Mouse (Mus musculus): ENCODE results near the gene Tent2.
"Not testable (repeated sequence)": the region's sequence is repeated elsewhere in the genome, so short reads cannot be mapped to it uniquely, and the experiment has no call there.

Tent2 gene

DNA sequence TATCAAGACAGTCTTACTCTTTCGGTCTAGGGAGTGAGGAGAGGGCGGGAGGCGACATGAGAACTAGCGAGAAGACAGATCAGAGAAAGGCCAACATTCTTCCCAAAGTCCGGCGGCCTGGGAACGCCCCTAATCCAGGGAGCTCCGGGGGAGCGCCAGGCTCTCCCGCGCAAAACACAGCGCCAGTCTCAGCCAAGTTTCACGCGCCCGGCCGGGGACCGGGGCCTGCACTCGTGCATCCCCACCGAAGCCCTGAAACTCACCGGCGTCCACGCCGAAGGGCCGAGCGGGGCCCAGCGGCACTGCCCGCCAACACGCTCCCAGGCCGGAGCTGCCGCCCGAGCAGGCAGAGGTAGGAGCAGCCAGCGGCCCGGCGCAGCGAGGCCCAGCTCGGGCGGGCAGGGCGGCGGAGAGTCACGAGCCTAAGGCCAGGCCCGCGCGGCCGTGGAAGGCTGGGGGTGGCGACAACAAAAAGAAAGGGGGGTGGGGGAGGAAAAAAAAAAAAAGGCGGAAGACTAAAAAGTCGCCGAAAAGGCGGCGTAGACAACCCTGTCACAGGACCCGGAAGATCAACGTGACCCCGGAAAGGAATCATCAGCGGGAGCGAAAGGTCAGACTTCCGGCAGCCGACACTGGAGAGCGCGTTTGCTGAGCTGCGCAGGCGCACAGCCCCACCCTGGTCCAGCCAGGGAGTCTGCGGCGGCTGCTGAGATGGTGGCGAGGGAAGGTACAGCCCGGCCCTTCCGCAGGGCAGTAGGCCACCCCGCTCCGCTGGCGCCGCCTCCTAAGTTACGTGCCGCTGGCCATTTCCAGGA, at the start of gene Tent2:
TSS of gene Tent2 (minus strand) at position 555 of the 815 bp plus-strand sequence.
- DNase-seq (ENCODE audit: low spot score in 2 of 2), result peak; percentile 81 to 95

DNA sequence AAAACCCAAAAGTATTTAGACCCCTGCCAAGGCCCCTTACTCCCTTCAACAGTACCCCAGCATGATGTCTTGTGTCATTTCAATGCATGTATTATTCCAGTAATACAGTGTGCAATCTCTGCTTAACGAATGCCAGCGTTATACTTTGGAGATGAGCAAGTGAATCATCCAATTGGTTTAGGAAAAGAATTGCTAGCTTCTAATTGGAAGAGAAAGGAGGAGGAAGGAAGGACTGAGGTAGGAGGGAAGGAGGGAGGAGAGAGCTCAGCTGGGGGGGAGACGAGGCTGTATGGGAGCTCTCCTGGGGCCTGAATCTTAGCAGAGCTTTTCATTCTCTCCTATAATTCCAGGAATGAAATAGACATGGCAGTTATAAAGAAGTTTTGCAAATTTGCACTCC, 49.0 kb upstream of the Tent2 start:
- no peak for DNase-seq (ENCODE audit: low spot score in 2 of 2)

DNA sequence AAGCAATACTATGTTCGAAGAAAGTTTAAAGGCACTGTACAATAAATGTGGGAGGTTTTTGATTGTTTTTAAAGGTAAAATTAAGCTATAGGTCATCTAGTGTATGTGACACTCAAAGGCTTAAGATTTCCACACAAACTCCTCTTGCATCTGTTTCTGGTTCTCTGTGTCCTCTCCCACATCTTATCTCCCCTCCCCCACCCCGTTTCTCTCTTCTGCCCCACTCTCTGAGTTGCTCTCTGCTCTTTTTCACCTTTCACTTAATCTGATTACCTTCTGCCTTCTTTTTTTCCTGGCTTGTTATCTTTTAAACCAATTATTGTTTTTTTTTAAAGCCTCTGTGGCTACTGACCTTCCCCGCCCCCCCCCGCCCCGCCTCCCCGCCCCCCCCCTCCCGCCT, 47.4 kb upstream of the Tent2 start:
- DNase-seq (ENCODE audit: low spot score in 2 of 2), result no peak

DNA sequence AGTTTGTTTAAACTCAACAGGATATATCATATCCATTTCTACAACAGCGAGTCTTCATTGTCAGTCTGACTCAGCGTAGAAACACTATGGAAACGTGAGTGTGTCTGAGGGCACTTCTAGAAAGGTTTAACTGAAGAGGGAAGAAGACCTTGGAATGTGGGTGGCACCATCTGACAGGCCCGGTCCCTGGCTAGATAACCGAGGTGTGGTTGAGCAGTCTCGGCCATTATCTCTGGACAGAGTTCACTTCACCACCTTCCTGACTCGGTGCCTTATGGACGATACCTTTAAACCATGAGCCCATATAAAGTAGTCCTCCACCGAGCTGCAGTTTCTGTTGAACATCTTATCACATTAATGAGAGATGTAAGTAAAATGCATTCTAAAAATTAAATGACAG, 46.9 kb upstream of the Tent2 start:
- no peak for DNase-seq (ENCODE audit: low spot score in 2 of 2)

DNA sequence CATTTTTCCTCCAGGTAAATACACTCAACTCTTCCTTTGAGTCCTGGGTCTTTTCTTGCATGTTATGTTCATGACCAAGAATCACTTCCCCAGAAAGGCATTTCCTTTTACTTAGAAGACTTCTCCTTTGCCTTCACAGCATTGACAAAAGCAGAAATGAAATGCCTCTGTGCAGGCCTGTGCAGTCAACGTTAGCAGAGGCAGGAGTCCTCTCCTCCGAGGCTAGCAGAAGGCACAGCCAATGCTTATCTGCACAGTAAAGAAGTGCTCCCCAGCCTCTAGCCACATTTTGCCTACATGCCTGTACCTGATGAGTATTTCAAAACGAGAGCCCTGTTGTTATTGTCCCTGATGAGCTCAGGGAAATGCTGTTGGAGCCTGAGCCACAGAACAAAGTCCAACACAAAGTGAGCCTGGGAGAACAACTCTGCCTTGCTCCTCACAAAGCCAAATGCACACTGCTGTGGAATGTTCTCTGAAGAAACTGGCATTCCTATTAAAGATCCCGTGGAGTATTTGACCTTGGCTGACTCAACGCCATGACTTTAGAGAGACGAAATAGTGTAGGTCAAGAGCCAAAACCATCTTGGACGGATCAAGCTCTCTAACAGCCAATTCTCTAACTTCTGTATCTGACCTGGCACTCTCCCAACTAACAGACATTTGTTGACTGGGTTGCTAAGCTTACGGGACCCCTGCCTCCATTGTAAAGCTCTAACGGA, 45.7 kb upstream of the Tent2 start:
- no peak for DNase-seq (ENCODE audit: low spot score in 2 of 2)

DNA sequence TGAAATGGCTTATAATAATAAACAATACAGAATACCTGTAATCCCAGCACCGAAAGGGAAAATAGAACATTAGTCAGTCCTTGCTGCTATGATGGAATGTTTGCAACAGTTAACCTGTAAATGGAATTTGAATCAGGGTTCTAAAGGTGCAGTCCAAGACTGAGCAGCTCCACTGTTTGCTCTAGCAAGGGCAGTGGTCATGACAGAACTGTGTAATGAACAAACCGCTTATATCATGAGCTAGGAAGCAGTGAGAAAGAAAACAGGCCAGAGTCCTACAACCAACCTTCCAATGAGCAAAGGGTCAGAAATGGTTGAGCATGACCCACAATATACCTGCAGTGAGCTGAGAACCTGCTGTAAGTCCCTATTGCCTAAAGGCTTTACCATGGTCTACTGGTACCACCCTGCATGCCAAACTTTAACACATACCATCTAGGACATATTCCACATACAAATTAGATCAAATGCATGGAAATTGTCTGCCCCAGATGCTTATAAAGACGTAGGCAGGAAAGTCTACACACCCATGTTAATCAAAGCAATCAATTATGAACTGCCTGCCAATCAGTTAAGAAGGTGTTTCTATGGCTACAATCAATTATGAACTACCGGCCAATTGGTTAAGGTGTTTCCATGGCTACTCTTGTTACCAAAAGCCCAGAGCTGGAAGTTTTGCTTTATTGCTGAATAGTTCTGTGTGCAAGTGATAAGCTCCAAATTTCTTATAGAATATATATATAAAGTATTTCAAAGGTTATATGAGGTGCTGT, 42.3 kb upstream of the Tent2 start:
- no peak for DNase-seq (ENCODE audit: low spot score in 2 of 2)

DNA sequence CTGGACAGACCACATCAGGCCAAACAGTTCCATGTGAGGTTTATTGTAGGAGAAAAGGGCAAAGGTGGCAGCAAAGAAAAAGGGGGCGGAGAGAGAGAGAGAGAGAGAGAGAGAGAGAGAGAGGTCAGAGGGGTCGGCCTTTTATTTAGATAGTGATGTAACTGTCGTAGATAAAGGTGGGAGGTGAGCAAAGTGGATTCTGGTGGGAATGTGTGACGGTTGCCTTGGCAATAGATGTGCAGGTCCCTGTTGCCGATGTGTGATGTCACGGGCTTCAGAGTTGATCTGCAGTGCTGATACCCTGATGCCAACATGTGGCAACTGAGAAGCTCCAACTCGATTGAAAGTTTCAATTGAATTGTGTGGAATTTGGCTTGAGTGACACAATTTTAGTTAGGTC, 40.1 kb upstream of the Tent2 start:
- no peak for DNase-seq (ENCODE audit: low spot score in 2 of 2)

DNA sequence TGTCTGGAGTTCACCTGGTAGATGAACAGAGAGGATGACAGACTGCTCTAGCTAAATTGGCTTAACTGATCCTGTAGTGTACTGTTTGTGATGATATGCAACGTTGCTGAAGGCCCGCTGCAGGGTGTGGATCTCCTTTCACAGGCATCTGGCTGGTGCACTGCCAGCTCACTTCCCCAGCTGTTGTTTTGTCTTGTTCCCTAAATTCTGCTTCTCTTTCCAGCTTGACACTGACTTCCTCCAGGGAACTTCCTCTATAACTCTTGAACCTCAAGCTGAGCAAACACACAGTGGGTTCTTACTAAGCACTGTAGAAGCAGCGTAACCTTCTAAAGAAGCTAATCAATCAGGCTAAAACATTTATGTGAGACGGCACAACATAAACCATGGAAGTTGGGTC, 38.8 kb upstream of the Tent2 start:
- peak in 1 of 2 experiments; percentile 15 for DNase-seq (ENCODE audit: low spot score in 2 of 2)

DNA sequence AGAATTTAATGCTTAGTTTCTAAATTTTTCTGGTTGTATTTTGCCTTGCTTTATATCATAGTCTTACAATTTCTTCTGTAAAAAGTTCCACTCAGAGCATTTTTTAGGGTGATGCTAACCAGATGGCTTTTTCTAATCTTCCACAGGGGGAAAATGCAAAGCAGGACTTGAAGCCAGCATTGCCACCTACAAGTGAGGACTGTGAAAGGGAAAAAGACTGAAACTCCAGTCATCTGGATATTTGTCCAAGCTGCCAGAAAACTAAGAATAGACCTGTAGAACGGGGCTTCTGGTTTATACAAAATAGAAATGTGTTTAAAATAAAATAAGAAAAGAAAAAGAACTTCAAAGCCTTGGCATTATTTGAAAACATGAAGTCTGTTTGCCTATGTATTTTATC, 19.6 kb upstream of the Tent2 start:
- DNase-seq (ENCODE audit: low spot score in 2 of 2), result no peak

DNA sequence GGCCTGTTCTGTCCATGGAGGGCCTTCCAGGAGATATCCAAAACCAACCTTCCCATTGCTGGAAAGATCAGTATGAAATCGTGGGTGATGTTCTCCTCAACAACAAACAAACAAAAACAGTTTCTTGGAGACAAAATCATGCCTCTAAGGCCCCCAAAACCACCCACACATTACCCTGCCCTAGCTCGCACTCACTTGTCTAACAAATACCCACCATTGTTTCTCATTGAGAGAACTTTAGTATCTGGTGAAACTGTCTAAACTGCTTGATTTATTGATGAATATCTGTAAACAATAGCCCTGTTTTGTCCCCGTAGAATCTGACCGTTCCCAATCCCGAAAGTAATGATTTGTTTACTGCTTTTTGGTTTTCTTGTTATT, 451 bp upstream of the Tent2 start:
- no peak for DNase-seq (ENCODE audit: low spot score in 2 of 2)

DNA sequence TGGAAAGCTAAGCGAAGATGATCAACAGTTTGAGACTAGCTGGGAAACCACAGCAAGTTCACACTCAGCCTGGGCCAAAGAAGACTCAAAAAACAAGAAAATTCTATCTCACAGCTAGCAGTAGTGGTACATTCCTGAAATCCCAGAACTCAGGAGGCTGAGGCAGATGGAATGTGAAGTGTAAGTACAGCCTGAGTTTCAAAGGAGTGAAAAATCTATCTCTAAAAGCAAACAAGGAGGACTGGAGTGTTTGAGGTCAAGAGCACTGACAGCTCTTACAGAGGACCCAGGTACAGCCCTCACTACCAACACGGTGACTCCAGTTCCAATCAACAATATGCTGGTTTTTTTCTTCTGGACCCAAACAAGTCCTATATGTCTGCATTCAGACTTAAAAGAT, 2.8 kb downstream of the Tent2 start:
- DNase-seq (ENCODE audit: low spot score in 2 of 2), result no peak

DNA sequence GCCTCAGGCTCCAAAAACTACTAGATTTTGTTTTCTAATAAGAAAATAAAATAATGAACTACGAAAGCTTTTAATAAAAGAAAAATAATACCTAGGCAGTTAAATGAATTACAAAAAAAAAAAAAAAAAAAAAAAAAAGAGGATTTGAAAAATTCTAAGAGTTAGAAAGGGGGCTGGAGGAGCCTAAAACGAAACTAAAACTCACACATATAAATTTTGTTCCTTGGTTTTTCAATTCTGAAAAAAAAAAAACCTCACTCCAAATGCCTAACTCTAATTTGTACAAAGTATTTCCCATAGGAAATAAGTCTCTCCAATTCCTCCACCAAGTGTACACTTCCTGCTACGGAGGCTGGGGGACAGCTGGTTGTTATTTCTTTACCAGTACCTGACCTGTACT, 3.4 kb downstream of the Tent2 start:
- no peak for DNase-seq (ENCODE audit: low spot score in 2 of 2)

DNA sequence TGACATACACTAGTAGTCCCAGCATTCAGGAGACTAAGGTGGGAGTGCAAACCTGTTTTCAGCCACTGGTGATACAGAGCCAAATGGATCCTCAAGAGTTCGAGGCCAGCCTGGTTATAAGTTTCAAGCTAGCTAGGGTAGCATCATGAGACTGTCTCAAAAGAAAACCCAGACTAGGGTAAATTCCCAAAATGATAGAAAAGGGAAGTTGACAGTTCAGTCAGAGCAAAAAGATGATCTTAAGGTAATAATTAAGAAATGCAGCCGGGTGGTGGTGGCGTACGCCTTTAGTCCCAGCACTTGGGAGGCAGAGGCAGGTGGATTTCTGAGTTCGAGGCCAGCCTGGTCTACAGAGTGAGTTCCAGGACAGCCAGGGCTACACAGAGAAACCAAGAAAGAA, 4.4 kb downstream of the Tent2 start:
- DNase-seq (ENCODE audit: low spot score in 2 of 2), result not testable (repeated sequence)

DNA sequence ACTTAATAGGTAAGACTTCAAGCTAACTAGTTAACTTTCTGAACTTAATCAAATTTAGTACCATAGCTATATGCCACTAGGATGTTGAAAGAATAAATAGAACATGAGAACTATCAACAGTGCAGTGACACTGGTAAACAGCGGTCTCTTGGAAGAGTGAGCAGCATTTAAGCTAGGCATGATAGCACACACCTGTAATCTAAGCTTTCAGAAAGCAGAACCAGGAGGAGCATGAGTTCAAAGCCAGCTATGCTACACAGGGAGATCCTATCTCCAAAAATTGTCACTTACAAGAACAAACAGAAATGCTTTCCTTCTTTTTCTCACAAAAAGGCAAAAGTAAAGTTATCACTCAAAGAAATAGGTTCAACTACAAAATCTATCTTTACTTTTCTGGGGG, 11.8 kb downstream of the Tent2 start:
- DNase-seq (ENCODE audit: low spot score in 2 of 2), result no peak

DNA sequence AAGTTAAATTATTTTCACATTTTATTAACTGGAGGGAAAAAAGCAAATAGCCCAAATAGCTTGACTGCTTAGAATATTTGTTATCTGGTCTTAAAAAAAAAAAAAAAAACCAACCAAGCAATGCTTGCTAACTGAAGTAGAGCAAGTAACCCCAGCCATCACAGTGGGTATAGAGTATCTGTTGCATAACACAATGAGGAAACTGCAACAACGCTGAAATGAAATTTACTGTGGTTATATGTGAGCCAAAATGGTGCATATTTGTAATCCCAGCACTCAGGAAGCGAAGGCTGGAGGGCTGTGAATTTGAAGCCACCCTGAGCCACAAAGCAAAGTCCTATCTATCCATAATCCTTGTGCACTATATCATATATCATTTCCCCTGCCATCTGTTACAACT, 12.7 kb downstream of the Tent2 start:
- no peak for DNase-seq (ENCODE audit: low spot score in 2 of 2)

DNA sequence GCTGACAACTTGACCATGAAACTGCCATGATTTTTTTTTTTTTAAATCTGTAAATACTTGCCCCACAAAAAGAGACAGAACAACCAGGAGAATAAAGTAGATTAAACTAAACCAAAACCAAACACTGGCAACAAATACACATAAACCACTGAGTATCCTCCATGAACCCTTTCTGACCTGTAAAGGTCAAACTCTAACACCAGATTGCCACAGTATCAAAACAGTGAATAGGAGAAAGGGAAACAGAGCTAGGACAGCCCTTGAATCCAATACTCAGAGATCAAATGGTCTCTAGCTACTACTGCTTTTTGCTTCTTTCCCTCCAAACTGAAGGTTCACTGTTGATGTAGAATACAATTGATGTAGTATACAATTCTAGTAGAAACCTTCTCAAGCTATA, 14.6 kb downstream of the Tent2 start:
- DNase-seq (ENCODE audit: low spot score in 2 of 2), result no peak

DNA sequence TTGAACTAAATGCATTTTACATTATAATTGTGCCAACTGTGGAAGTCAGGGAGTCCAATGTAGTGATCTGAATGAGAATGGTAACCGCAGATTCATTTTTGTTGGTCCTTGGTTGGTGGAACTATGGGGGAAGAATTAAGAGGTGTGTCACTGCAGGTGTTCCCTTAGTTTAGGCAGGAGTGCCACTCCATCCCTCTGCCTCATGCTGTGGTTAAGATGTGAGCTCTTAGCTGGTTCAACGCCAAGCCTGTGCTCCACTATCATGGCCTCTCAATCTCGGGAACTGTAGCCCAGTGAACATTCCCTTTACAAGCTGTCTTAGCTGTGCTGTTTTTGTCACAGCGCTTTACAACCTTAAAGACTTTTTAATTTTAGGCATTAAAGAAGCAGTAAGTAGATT, 28.9 kb downstream of the Tent2 start:
- DNase-seq (ENCODE audit: low spot score in 2 of 2), result no peak

DNA sequence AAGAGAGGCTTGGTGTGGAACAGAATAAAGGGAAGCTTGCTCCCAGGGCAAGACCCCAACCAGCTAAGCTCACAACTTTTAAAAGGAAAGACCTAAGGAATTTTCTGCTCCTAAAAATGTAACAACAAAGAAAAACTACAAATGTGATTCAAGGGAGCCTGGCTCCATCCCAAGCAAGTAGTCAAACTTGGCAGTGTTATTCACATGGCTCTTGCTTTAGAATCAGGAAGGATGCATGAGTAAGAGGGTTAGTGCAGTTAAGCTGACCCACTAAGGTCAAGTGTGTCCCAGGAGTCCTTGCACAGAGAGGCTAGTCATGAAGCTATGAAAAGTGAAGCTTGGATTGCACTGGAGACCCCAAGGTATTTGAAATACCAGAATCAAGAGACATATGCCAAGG, 29.7 kb downstream of the Tent2 start:
- no peak for DNase-seq (ENCODE audit: low spot score in 2 of 2)

DNA sequence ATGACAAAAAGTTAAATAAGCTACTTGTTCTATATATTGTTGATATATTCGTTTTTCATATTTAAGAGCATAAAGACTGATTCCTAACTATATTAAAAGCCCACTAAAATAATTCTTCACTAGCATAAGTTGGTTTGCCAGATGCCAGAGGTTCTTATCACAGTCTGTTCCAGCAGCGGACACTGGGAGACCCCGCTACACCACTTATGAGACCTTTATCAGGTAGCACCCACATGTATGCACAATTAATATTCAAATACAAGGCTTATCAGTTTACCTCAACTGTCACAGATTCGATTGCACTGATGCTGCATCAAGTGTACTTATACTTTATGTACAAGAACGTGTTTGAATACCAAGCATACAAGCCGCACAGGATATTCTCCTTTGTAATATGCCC, 33.9 kb downstream of the Tent2 start:
- no peak for DNase-seq (ENCODE audit: low spot score in 2 of 2)

DNA sequence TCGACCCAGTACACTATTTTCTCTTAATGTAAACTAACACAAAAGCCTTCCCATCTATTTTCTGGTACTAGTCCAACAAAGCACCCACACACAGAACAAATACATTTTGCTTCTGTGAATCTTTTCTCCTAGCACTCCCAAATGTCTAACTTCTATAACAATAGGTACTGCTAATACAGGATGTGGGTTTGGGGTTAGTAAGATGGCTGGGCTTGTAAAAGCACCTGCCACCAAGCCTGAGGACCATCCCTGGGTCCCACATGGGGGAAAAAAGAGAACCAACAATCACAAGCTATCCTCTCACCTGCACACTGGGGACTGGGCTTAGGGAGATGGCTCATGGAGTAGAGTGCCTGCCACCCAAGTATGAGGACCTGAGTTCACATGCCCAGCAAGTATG, 38.9 kb downstream of the Tent2 start:
- DNase-seq (ENCODE audit: low spot score in 2 of 2), result no peak

DNA sequence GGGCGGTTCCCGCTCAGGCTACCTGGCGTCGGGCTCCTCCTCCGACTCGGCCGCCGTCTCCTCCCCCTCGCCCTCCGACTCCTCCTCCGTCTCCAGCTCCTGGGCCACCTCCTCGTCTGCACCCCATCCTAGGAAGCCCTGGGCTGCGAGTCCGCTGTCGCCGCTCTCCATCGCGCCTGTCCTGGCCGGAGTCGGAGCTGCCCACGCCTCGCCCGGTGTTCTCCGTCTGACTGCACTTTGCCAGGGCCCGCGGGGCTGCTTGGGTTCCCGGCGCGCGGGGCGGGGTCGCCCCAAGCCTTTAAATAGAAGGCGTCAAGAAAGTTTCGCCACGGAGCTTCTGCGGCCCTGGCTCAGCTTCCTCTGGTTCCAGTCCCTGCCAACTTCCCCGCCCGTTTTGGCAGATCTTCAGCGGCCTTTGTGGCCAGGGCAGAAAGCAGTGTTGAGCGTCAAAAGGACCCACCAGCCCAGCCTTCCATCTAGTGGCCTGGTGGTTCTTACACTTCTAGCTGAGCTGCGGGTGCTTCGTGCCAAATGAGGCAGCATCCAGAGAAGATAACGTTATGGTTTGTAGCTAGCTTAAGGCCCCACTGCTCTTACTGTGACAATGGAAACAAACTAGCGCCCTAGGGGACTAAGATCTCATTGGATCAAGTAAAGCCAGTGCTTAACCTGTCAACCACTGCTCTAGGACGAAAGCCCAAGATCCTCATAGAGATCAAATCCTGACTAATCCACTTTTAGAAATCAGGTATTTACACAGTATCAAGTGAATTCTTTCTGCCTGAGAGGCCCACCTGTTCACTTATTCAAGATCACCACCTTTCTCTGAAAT, 47.6 kb downstream of the Tent2 start, which contains the start of gene Cmya5:
TSS of gene Cmya5 (minus strand) at position 389 of the 832 bp plus-strand sequence.
- peak; percentile 67 to 88 for DNase-seq (ENCODE audit: low spot score in 2 of 2)

DNA sequence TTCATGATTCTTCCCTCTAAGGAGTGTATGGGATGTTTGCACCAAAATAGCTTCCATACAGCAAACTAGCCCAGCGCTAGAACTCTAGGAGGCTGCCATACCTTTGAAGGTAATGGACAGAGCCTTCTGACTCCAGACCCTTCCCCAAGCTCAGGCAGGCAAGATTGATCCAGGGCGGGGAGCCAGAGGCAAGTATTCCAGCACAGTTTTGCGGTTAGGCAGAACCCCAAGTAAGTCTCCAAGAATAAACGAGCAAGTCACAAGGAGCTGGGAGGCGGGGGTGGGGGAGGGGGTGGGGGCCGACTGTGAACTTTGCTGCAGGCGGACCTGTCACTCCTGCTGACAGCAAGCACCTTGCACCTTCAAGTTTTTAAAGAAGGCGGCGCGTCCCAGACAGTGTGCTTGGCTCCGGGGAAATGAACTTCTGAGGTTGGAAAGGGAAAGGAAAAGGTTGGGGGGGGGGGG, 48.3 kb downstream of the Tent2 start:
- no peak for DNase-seq (ENCODE audit: low spot score in 2 of 2)

All from urinary bladder, postnatal 36 days (tissue).